ENCODE assay signal across 22 mouse cellular contexts in the genomic region with DNA sequence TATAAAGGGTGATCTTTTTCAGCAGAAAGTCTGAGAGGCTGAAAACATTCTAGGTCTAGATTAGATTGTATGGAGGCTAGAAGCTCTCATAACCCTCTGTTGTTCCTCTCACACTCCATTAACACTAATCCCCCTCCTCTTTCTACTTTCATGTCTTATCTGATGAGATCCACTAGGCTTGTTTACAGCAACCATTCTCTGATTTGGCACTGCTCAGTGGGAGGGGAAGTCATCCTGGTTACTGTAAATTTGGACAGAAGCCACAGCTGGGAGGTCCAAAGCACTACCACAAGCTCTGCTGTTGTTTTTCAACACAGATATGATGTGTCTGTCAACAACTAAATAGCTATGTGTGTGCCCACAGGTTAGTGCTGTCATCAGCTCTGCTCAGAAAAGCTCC. TPM values are rescaled to one million over a fixed set of nuclear protein-coding genes. Genes with fewer than 3 reads are reported as not detected.
A peak's percentile ranks its signal among the peaks of the same experiment; 100 is the strongest.
DNase-seq lines count a peak whose midpoint lies in the region; ATAC-seq and TF ChIP-seq lines count a peak whose summit lies in the region.
"Had no signal": no experiment of that assay in that cellular context is flagged by ENCODE, and none has a peak within 500 bp of the region (broad histone marks: within the 10 kb centered on the region; RNA-seq: fewer than 3 reads in every experiment).

No protein-coding gene starts in this region.

- H3K4me3 ChIP-seq in lung, embryonic 14.5 days (ENCODE audit: low read depth, low read length), result no peak overlapping the region
- no peak overlapping the region for H3K4me3 ChIP-seq in lung, adult 2 months (replicated peaks; ENCODE audit: extremely low read depth, low read depth, low read length)
- H3K4me3 ChIP-seq in lung, embryonic 16.5 days (ENCODE audit: low read length), result no peak overlapping the region
- no peak overlapping the region for H3K4me3 ChIP-seq in lung, postnatal 0 days (ENCODE audit: low read depth, low read length)
- H3K4me3 ChIP-seq: embryonic facial prominence, embryonic 13.5 days; embryonic facial prominence, embryonic 15.5 days; erythroblast, embryonic 14.5 days; forebrain, embryonic 10.5 days; forebrain, embryonic 12.5 days had no signal

- TF ChIP-seq POLR2A in lung, adult 2 months (IDR thresholded peaks at IDR 0.05; ENCODE audit: borderline replicate concordance, extremely low read depth, low read depth, low read length), result no peak

- peak; percentile 55; the same call in 1 of the 2 replicates for ATAC-seq in lung, embryonic 14.5 days (ENCODE audit: insufficient read depth)
- ATAC-seq in lung, embryonic 16.5 days (ENCODE audit: low read depth), result peak; percentile 34; the same call in 1 of the 2 replicates
- no peak for ATAC-seq in lung, postnatal 0 days
- ATAC-seq: forebrain, embryonic 14.5 days had no signal

- no peak overlapping the region for H3K4me2 ChIP-seq in lung, embryonic 14.5 days
- no peak overlapping the region for H3K4me2 ChIP-seq in lung, embryonic 16.5 days (ENCODE audit: low read depth, low read length)
- H3K4me2 ChIP-seq in lung, postnatal 0 days (replicated peaks; ENCODE audit: low read depth, low read length), result no peak overlapping the region
- H3K4me2 ChIP-seq: embryonic facial prominence, embryonic 13.5 days; embryonic facial prominence, embryonic 15.5 days; forebrain, embryonic 12.5 days had no signal

- H3K9me3 ChIP-seq in lung, embryonic 14.5 days (ENCODE audit: low read depth, low read length), result no peaks in the 10 kb centered on the region
- peaks cover 4% of the 10 kb centered on the region; the same call in 1 of the 2 replicates for H3K9me3 ChIP-seq in lung, embryonic 16.5 days (ENCODE audit: control insufficient read depth, low read length)
- H3K9me3 ChIP-seq in lung, postnatal 0 days (ENCODE audit: low read length), result no peaks in the 10 kb centered on the region
- H3K9me3 ChIP-seq: embryonic facial prominence, embryonic 13.5 days; embryonic facial prominence, embryonic 15.5 days; forebrain, embryonic 10.5 days; forebrain, embryonic 12.5 days had no signal

- H3K27me3 ChIP-seq in lung, embryonic 14.5 days (ENCODE audit: insufficient read depth, low read length), result peaks cover 19% of the 10 kb centered on the region
- H3K27me3 ChIP-seq in lung, embryonic 16.5 days (ENCODE audit: control insufficient read depth, insufficient read depth, low read depth, low read length), result peaks cover 3% of the 10 kb centered on the region; the same call in 1 of the 2 replicates
- no peaks in the 10 kb centered on the region for H3K27me3 ChIP-seq in lung, postnatal 0 days (replicated peaks; ENCODE audit: insufficient read depth, low read length)

- no peaks in the 10 kb centered on the region for H3K36me3 ChIP-seq in lung, embryonic 14.5 days (ENCODE audit: insufficient read depth)
- no peaks in the 10 kb centered on the region for H3K36me3 ChIP-seq in lung, embryonic 16.5 days (ENCODE audit: control insufficient read depth, insufficient read depth, low read length)
- H3K36me3 ChIP-seq in lung, postnatal 0 days (ENCODE audit: insufficient read depth, low read length), result no peaks in the 10 kb centered on the region
- H3K36me3 ChIP-seq: embryonic facial prominence, embryonic 13.5 days; embryonic facial prominence, embryonic 15.5 days; forebrain, embryonic 10.5 days; forebrain, embryonic 12.5 days had no signal

- TF ChIP-seq CTCF in lung, embryonic 14.5 days (IDR thresholded peaks at IDR 0.05; ENCODE audit: low read depth), result no peak
- no peak for TF ChIP-seq CTCF in lung, adult 2 months (IDR thresholded peaks at IDR 0.05; ENCODE audit: insufficient read depth, low read length)
- no peak for TF ChIP-seq CTCF in lung, postnatal 0 days (IDR thresholded peaks at IDR 0.05)

- no peak overlapping the region for H3K9ac ChIP-seq in lung, embryonic 14.5 days
- H3K9ac ChIP-seq in lung, embryonic 16.5 days (ENCODE audit: low read length), result no peak overlapping the region
- H3K9ac ChIP-seq in lung, postnatal 0 days (replicated peaks; ENCODE audit: low read depth), result no peak overlapping the region
- H3K9ac ChIP-seq: embryonic facial prominence, embryonic 13.5 days; embryonic facial prominence, embryonic 15.5 days; forebrain, embryonic 12.5 days had no signal

- peaks cover 12% of the 10 kb centered on the region; the same call in 1 of the 2 replicates for H3K4me1 ChIP-seq in lung, embryonic 14.5 days (ENCODE audit: insufficient read depth)
- peaks cover 5% of the 10 kb centered on the region; the same call in 1 of the 2 replicates for H3K4me1 ChIP-seq in lung, adult 2 months (ENCODE audit: control insufficient read depth, insufficient read depth, low read length)
- H3K4me1 ChIP-seq in lung, embryonic 16.5 days (replicated peaks; ENCODE audit: control insufficient read depth, insufficient read depth, low read length), result peaks cover 10% of the 10 kb centered on the region; the same call in 1 of the 2 replicates
- H3K4me1 ChIP-seq in lung, postnatal 0 days (ENCODE audit: insufficient read depth, low read depth, low read length), result peaks cover 9% of the 10 kb centered on the region; the same call in 1 of the 2 replicates

- H3K27ac ChIP-seq in lung, embryonic 14.5 days (ENCODE audit: low read depth), result no peak overlapping the region
- no peak overlapping the region for H3K27ac ChIP-seq in lung, embryonic 16.5 days (ENCODE audit: low read length)
- H3K27ac ChIP-seq in lung, postnatal 0 days (ENCODE audit: low read length), result no peak overlapping the region
- H3K27ac ChIP-seq: embryonic facial prominence, embryonic 13.5 days; embryonic facial prominence, embryonic 15.5 days; forebrain, embryonic 10.5 days; forebrain, embryonic 12.5 days had no signal

- peak; percentile 74 for DNase-seq in lung, embryonic 14.5 days
- no peak for DNase-seq in lung, adult 2 months
- no peak for DNase-seq in lung, postnatal 14 days
- peak; percentile 46 for DNase-seq in lung, postnatal 36 days
- no peak for DNase-seq in lung, postnatal 0 days (ENCODE audit: low spot score)
- DNase-seq: adrenal gland, adult 2 months; adrenal gland, postnatal 10 days; adrenal gland, postnatal 25 days; cerebellum, adult 11 months; cerebellum, adult 18-20 months; cerebellum, adult 8-10 months; cerebellum, adult 9-11 months; cerebellum, postnatal 14 days; cerebellum, postnatal 36 days; embryo, embryonic 11 days had no signal

- TF ChIP-seq EP300 in lung, postnatal 0 days (IDR thresholded peaks at IDR 0.05), result no peak

RNA-seq across cellular contexts. Expression of a gene that starts 3.5 kb away (rescaled TPM):
- 3.5 and 3.8 TPM in 2 replicates for polyA plus RNA-seq in lung, embryonic 14.5 days (2014; fragmentation: Nextera tagmentation; extraction: Ambion mirVana)
- 8.1 and 11.4 TPM in 2 replicates for polyA plus RNA-seq in lung, adult 2 months (2012; rRNA removed)
- 4.8 TPM in 2 replicates for polyA plus RNA-seq in lung, embryonic 16.5 days (2015; fragmentation: Nextera tagmentation; extraction: Ambion mirVana)
- polyA plus RNA-seq in lung, postnatal 0 days (2015; fragmentation: Nextera tagmentation; extraction: Ambion mirVana), result 13.0 and 13.2 TPM in 2 replicates
- polyA plus RNA-seq: erythroblast, embryonic 14.5 days had no signal

Comparison
In these comparisons a context has a peak if more than half of its experiments do, and no peak if none do; other contexts are left out.
1. DNase-seq: peak in lung, embryonic 14.5 days (single experiment) and lung, postnatal 36 days (single experiment); none in lung, adult 2 months (single experiment), lung, postnatal 14 days (single experiment) and lung, postnatal 0 days (single experiment).